Mouse (Mus musculus) heart, embryonic 13.5 days (tissue): Measurements from ENCODE around the gene Gbgt1. TPM values are rescaled to one million over a fixed set of nuclear protein-coding genes. Genes with fewer than 3 reads are reported as not detected.
A peak's percentile ranks its signal among the peaks of the same experiment; 100 is the strongest.

ENCODE experiments used
- ATAC-seq: fragments of 200-750 bp; cut with Nextera tagmentation; 2 replicates; pipeline ENCODE4 v1.8.0; 2017; ENCODE audit warnings: moderate TSS enrichment; ENCODE audit not compliant: insufficient number of reproducible peaks, low FRiP score, low TSS enrichment; ENCODE audit errors: extremely low read depth
- H3K27ac ChIP-seq: fragments of 300-500 bp; sonication (generic); replicated peaks from 2 replicates; pipeline ENCODE4 v1.5.1; 2015; ENCODE audit warnings: moderate library complexity, mild to moderate bottlenecking, inconsistent platforms
- H3K27me3 ChIP-seq: fragments of 300-500 bp; sonication (generic); replicated peaks from 2 replicates; pipeline ENCODE4 v1.6.1; 2015; ENCODE audit warnings: mild to moderate bottlenecking, inconsistent platforms
- H3K36me3 ChIP-seq: fragments of 300-500 bp; sonication (generic); 2 replicates; pipeline ENCODE4 v1.6.1; 2015; ENCODE audit warnings: mild to moderate bottlenecking, inconsistent platforms
- H3K4me1 ChIP-seq: fragments of 300-500 bp; sonication (generic); 2 replicates; pipeline ENCODE4 v1.6.1; 2015; ENCODE audit warnings: inconsistent platforms
- H3K4me2 ChIP-seq: fragments of 300-500 bp; sonication (generic); 2 replicates; pipeline ENCODE4 v1.6.1; 2015; ENCODE audit warnings: inconsistent platforms, mild to moderate bottlenecking, moderate library complexity
- H3K4me3 ChIP-seq: fragments of 300-500 bp; sonication (generic); 2 replicates; pipeline ENCODE4 v1.5.1; 2015; ENCODE audit warnings: moderate library complexity, mild to moderate bottlenecking, inconsistent platforms
- H3K9ac ChIP-seq: fragments of 300-500 bp; sonication (generic); 2 replicates; pipeline ENCODE4 v1.6.1; 2015; ENCODE audit warnings: inconsistent platforms, mild to moderate bottlenecking, moderate library complexity
- H3K9me3 ChIP-seq: fragments of 300-500 bp; sonication (generic); 2 replicates; pipeline ENCODE4 v1.6.1; 2016; ENCODE audit warnings: inconsistent platforms
- WGBS: fragments of 180-500 bp; shearing (Covaris S2); methylation state at CpG from one replicate; pipeline ENCODE4 v1.1.7; 2015; ENCODE audit warnings: mixed read lengths; 5-methylcytosine and 5-hydroxymethylcytosine counted together
- polyA plus RNA-seq: library from polyadenylated mRNA; unstranded; fragments of >200 nt; fragmentation: Nextera tagmentation; extraction: Ambion mirVana; gene quantifications from 2 replicates; pipeline ENCODE4 v1.2.1, GENCODE M21; 2015

Gbgt1 gene
- polyA plus RNA-seq, 1 experiment from 2014 or later: 0.25 TPM

- peak overlapping the region; percentile 75 for H3K27ac ChIP-seq
- H3K4me2 ChIP-seq: no peak overlapping the region
- ATAC-seq: no peak
- no peak overlapping the region for H3K4me3 ChIP-seq
- no peaks in the 10 kb centered on the region for H3K27me3 ChIP-seq
- peaks cover 33% of the 10 kb centered on the region for H3K36me3 ChIP-seq
- H3K9me3 ChIP-seq: no peaks in the 10 kb centered on the region
- H3K4me1 ChIP-seq: peaks cover 58% of the 10 kb centered on the region
- WGBS: 43% methylated on average over 7 of the region's 7 CpGs
- H3K9ac ChIP-seq: peak overlapping the region; percentile 61
These were observed 42.5 kb downstream of the Gbgt1 start for GRCm38 (mm10) chr2:28539206-28539605.

- no peak overlapping the region for H3K4me3 ChIP-seq
- H3K27ac ChIP-seq: no peak overlapping the region
- H3K9ac ChIP-seq: peak overlapping the region; percentile 61
- H3K9me3 ChIP-seq: no peaks in the 10 kb centered on the region
- no peaks in the 10 kb centered on the region for H3K27me3 ChIP-seq
- 67% methylated on average over 2 of the region's 2 CpGs for WGBS
- peaks cover 51% of the 10 kb centered on the region for H3K4me1 ChIP-seq
- H3K36me3 ChIP-seq: peaks cover 40% of the 10 kb centered on the region
- no peak for ATAC-seq
- no peak overlapping the region for H3K4me2 ChIP-seq
These were observed 43.3 kb downstream of the Gbgt1 start for GRCm38 (mm10) chr2:28539949-28540348.

- Histone ChIP-seq H3K9ac (no peak overlapping the region), H3K36me3 (peaks cover 48% of the 10 kb centered on the region), H3K4me3 (no peak overlapping the region), H3K27ac (no peak overlapping the region), H3K27me3 (no peaks in the 10 kb centered on the region), H3K4me2 (no peak overlapping the region), H3K4me1 (peaks cover 43% of the 10 kb centered on the region), H3K9me3 (no peaks in the 10 kb centered on the region)
- WGBS: 77% methylated on average over 8 of the region's 8 CpGs
- ATAC-seq: no peak
These were observed 44.0 kb downstream of the Gbgt1 start for GRCm38 (mm10) chr2:28540587-28541227.

- ATAC-seq: no peak
- Histone ChIP-seq H3K27ac (no peak overlapping the region), H3K4me1 (peaks cover 23% of the 10 kb centered on the region), H3K4me2 (no peak overlapping the region), H3K27me3 (no peaks in the 10 kb centered on the region; the same call in 1 of the 2 replicates), H3K36me3 (peaks cover 67% of the 10 kb centered on the region), H3K4me3 (no peak overlapping the region), H3K9ac (no peak overlapping the region), H3K9me3 (no peaks in the 10 kb centered on the region)
- WGBS: 80% methylated on average over 8 of the region's 8 CpGs
These were observed 47.2 kb downstream of the Gbgt1 start for GRCm38 (mm10) chr2:28543894-28544293.

- H3K4me3 ChIP-seq: no peak overlapping the region
These were observed 49.3 kb downstream of the Gbgt1 start for GRCm38 (mm10) chr2:28545976-28546375.

GRCm38 (mm10) chr2:28546560-28546959 is 49.9 kb downstream of the Gbgt1 start:
- 65% methylated on average over 6 of the region's 6 CpGs for WGBS
- Histone ChIP-seq H3K27ac (no peak overlapping the region), H3K9me3 (no peaks in the 10 kb centered on the region), H3K36me3 (peaks cover 85% of the 10 kb centered on the region), H3K4me1 (peaks cover 7% of the 10 kb centered on the region; the same call in 1 of the 2 replicates), H3K4me2 (no peak overlapping the region), H3K4me3 (no peak overlapping the region), H3K9ac (no peak overlapping the region), H3K27me3 (no peaks in the 10 kb centered on the region; the same call in 1 of the 2 replicates)
- no peak for ATAC-seq

More at GRCm38 (mm10) chr2:28545976-28546375, 49.3 kb downstream of the Gbgt1 start:
- H3K4me1 ChIP-seq: peaks cover 7% of the 10 kb centered on the region; the same call in 1 of the 2 replicates
- no peak overlapping the region for H3K9ac ChIP-seq
- ATAC-seq: no peak
- H3K9me3 ChIP-seq: no peaks in the 10 kb centered on the region
- H3K27ac ChIP-seq: no peak overlapping the region
- no peaks in the 10 kb centered on the region; the same call in 1 of the 2 replicates for H3K27me3 ChIP-seq
- H3K4me2 ChIP-seq: no peak overlapping the region
- H3K36me3 ChIP-seq: peaks cover 83% of the 10 kb centered on the region

GRCm38 (mm10) chr2:28547237-28548172 is 50.8 kb downstream of the Gbgt1 start:
- H3K27ac ChIP-seq: no peak overlapping the region
- no peaks in the 10 kb centered on the region; the same call in 1 of the 2 replicates for H3K27me3 ChIP-seq
- no peak overlapping the region for H3K4me2 ChIP-seq
- 47% methylated on average over 11 of the region's 11 CpGs for WGBS
- H3K9me3 ChIP-seq: no peaks in the 10 kb centered on the region
- peaks cover 85% of the 10 kb centered on the region for H3K36me3 ChIP-seq
- H3K4me3 ChIP-seq: no peak overlapping the region
- H3K9ac ChIP-seq: no peak overlapping the region
- no peak for ATAC-seq
- H3K4me1 ChIP-seq: peaks cover 7% of the 10 kb centered on the region; the same call in 1 of the 2 replicates

GRCm38 (mm10) chr2:28549157-28549556 is 52.5 kb downstream of the Gbgt1 start:
- H3K9me3 ChIP-seq: no peaks in the 10 kb centered on the region
- H3K4me1 ChIP-seq: peaks cover 7% of the 10 kb centered on the region; the same call in 1 of the 2 replicates
- peaks cover 86% of the 10 kb centered on the region for H3K36me3 ChIP-seq
- H3K4me2 ChIP-seq: no peak overlapping the region
- no peak overlapping the region for H3K9ac ChIP-seq
- ATAC-seq: no peak
- no peaks in the 10 kb centered on the region; the same call in 1 of the 2 replicates for H3K27me3 ChIP-seq
- H3K27ac ChIP-seq: no peak overlapping the region
- WGBS: 88% methylated on average over 13 of the region's 13 CpGs
- H3K4me3 ChIP-seq: no peak overlapping the region

- Histone ChIP-seq H3K9me3 (no peaks in the 10 kb centered on the region), H3K36me3 (peaks cover 64% of the 10 kb centered on the region), H3K4me2 (no peak overlapping the region), H3K9ac (no peak overlapping the region), H3K4me3 (no peak overlapping the region), H3K4me1 (peaks cover 3% of the 10 kb centered on the region; the same call in 1 of the 2 replicates), H3K27me3 (no peaks in the 10 kb centered on the region; the same call in 1 of the 2 replicates), H3K27ac (no peak overlapping the region)
- WGBS: 89% methylated on average over 5 of the region's 5 CpGs
- no peak for ATAC-seq
These were observed 55.6 kb downstream of the Gbgt1 start for GRCm38 (mm10) chr2:28552301-28552700.
